In the genomic region with DNA sequence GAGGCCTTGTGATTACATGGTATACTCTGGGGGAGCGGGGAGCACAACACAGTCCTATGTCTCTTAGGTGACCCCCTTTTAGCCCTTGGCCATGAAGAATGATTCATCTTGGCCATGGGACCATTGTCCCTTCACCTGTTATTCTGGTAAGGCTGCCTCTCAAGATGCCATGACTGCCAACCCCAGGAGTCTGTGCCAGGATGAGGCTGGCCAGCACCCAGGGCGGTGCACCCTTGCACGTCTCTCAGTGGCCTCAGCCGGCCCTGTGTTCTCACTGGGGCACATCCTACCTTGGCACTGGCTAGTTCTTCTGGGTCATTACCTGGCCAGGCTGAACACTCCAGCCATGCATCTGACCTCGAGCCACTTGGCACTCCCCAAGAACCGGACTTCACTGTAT, we compare ENCODE assay signal across 20 mouse cellular contexts. TPM values are rescaled to one million over a fixed set of nuclear protein-coding genes. Genes with fewer than 3 reads are reported as not detected.
A peak's percentile ranks its signal among the peaks of the same experiment; 100 is the strongest.
DNase-seq lines count a peak whose midpoint lies in the region; TF ChIP-seq lines count a peak whose summit lies in the region.
"Had no signal": no experiment of that assay in that cellular context is flagged by ENCODE, and none has a peak within 500 bp of the region (broad histone marks: within the 10 kb centered on the region; RNA-seq: fewer than 3 reads in every experiment).

No protein-coding gene starts in this region.

- TF ChIP-seq CTCF in kidney, adult 2 months (conservative IDR thresholded peaks at IDR 0.05; ENCODE audit: insufficient read depth, insufficient read length, low read depth, low read length): no peak

- no peak overlapping the region for H3K4me3 ChIP-seq in kidney, adult 2 months (ENCODE audit: insufficient read depth, low read depth, low read length)
- H3K4me3 ChIP-seq: forebrain, embryonic 10.5 days; limb, embryonic 13.5 days; neural tube, embryonic 15.5 days had no signal

- peak; percentile 45 for DNase-seq in gastrocnemius, postnatal 10 days
- no peak for DNase-seq in gastrocnemius, postnatal 4 days (ENCODE audit: low spot score in 2 of 2)
- peak; percentile 87 for DNase-seq in kidney, adult 2 months
- no peak for DNase-seq in kidney, postnatal 4 days
- peak; percentile 42 for DNase-seq in fat pad, adult 2 months (ENCODE audit: extremely low read depth, low read depth, low spot score)
- peak; percentile 57 for DNase-seq in heart, postnatal 25 days (ENCODE audit: low spot score)
- DNase-seq in lung, postnatal 4 days: no peak
- DNase-seq: B cell, adult 2 months; cerebellum, postnatal 10 days; gastrocnemius, postnatal 14 days; retina, postnatal 1 day; right cerebral cortex, postnatal 4 days; thymus, postnatal 36 days had no signal

- no peak for TF ChIP-seq POLR2A in kidney, adult 2 months (IDR thresholded peaks at IDR 0.05; ENCODE audit: low read depth, low read length)

- no peak overlapping the region for H3K27ac ChIP-seq in kidney, adult 2 months (ENCODE audit: insufficient read depth, low read depth, low read length)
- H3K27ac ChIP-seq: forebrain, embryonic 10.5 days; limb, embryonic 13.5 days; macrophage; neural tube, embryonic 15.5 days had no signal

- no peaks in the 10 kb centered on the region; the same call in 1 of the 2 replicates for H3K4me1 ChIP-seq in kidney, adult 2 months (ENCODE audit: control insufficient read depth, insufficient read depth, low read length)

- 74% methylated on average over 6 of the region's 6 CpGs for WGBS in kidney, adult 2 months

- no peaks in the 10 kb centered on the region for H3K27me3 ChIP-seq in kidney, adult 2 months (replicated peaks; ENCODE audit: control insufficient read depth, insufficient read depth, low read length)
- H3K27me3 ChIP-seq: limb, embryonic 13.5 days had no signal

- intact Hi-C loops in heart, postnatal 25 days (cut with DNase I): loop anchor here (10.0 kb wide), 1 partner anchor 54 kb away; no protein-coding TSS in a partner anchor

- H3K36me3 ChIP-seq in kidney, adult 2 months (ENCODE audit: control insufficient read depth, insufficient read depth, low read length): no peaks in the 10 kb centered on the region
- H3K36me3 ChIP-seq: forebrain, embryonic 10.5 days; limb, embryonic 13.5 days; neural tube, embryonic 15.5 days had no signal

RNA-seq across cellular contexts. Expression of gene Apol6, which starts 35.7 kb away (rescaled TPM):
- total RNA-seq in gastrocnemius, postnatal 10 days (2021): 10 to 100 TPM; 15.0 to 18.9 TPM
- total RNA-seq in gastrocnemius, postnatal 4 days (2021): 1 to 10 TPM; 5.9 to 7.8 TPM
- polyA plus RNA-seq in kidney, adult 2 months (2012; rRNA removed): 4.8 and 6.4 TPM in 2 replicates
- total RNA-seq in heart, postnatal 25 days (2021): under 1 TPM; 0.67 to 0.86 TPM
- total RNA-seq: hematopoietic stem cell, adult 5-6 weeks had no signal
- polyA plus RNA-seq: limb, embryonic 13.5 days; macrophage; midbrain, embryonic 11.5 days; neural tube, embryonic 15.5 days had no signal

RNA-seq across cellular contexts. Expression of gene Mb, which starts 41.6 kb away (rescaled TPM):
- total RNA-seq in gastrocnemius, postnatal 10 days (2021): 100 to 1,000 TPM; 415 to 512 TPM
- 100 to 1,000 TPM; 153 to 201 TPM for total RNA-seq in gastrocnemius, postnatal 4 days (2021)
- polyA plus RNA-seq in kidney, adult 2 months (2012; rRNA removed): 1.6 and 123 TPM in 2 replicates
- total RNA-seq in heart, postnatal 25 days (2021): over 10,000 TPM; 17,245 to 18,320 TPM
- total RNA-seq: hematopoietic stem cell, adult 5-6 weeks; left cerebral cortex, postnatal 10 days had no signal
- polyA plus RNA-seq: macrophage; midbrain, embryonic 11.5 days had no signal

Comparison
In these comparisons a context has a peak if more than half of its experiments do, and no peak if none do; other contexts are left out.
1. DNase-seq: peak in gastrocnemius, postnatal 10 days (single experiment), kidney, adult 2 months (single experiment), fat pad, adult 2 months (single experiment) and heart, postnatal 25 days (single experiment); none in gastrocnemius, postnatal 4 days (0 of 2), kidney, postnatal 4 days (0 of 2) and lung, postnatal 4 days (0 of 2).
2. RNA of gene Mb, which starts 41.6 kb away (total RNA-seq): 17,245 to 18,320 TPM in heart, postnatal 25 days; 415 to 512 TPM in gastrocnemius, postnatal 10 days and 153 to 201 TPM in gastrocnemius, postnatal 4 days; every median in the first group is over 10 times any median in the second.